Mouse (Mus musculus) heart, embryonic 13.5 days (tissue): ENCODE measurements at regions not wholly inside any gene's neighbourhood (a gene's known extent, or its start where the extent isn't known, plus 50 kb on each side); places are given as distances from the start of the nearest gene placed in this dataset.

Experiments used
- ATAC-seq: fragments of 200-750 bp; cut with Nextera tagmentation; 2 replicates; pipeline ENCODE4 v1.8.0; 2017; ENCODE audit warnings: moderate TSS enrichment; ENCODE audit not compliant: insufficient number of reproducible peaks, low FRiP score, low TSS enrichment; ENCODE audit errors: extremely low read depth
- H3K27ac ChIP-seq: fragments of 300-500 bp; sonication (generic); replicated peaks from 2 replicates; pipeline ENCODE4 v1.5.1; 2015; ENCODE audit warnings: moderate library complexity, mild to moderate bottlenecking, inconsistent platforms
- H3K27me3 ChIP-seq: fragments of 300-500 bp; sonication (generic); replicated peaks from 2 replicates; pipeline ENCODE4 v1.6.1; 2015; ENCODE audit warnings: mild to moderate bottlenecking, inconsistent platforms
- H3K36me3 ChIP-seq: fragments of 300-500 bp; sonication (generic); 2 replicates; pipeline ENCODE4 v1.6.1; 2015; ENCODE audit warnings: mild to moderate bottlenecking, inconsistent platforms
- H3K4me1 ChIP-seq: fragments of 300-500 bp; sonication (generic); 2 replicates; pipeline ENCODE4 v1.6.1; 2015; ENCODE audit warnings: inconsistent platforms
- H3K4me2 ChIP-seq: fragments of 300-500 bp; sonication (generic); 2 replicates; pipeline ENCODE4 v1.6.1; 2015; ENCODE audit warnings: inconsistent platforms, mild to moderate bottlenecking, moderate library complexity
- H3K4me3 ChIP-seq: fragments of 300-500 bp; sonication (generic); 2 replicates; pipeline ENCODE4 v1.5.1; 2015; ENCODE audit warnings: moderate library complexity, mild to moderate bottlenecking, inconsistent platforms
- H3K9ac ChIP-seq: fragments of 300-500 bp; sonication (generic); 2 replicates; pipeline ENCODE4 v1.6.1; 2015; ENCODE audit warnings: inconsistent platforms, mild to moderate bottlenecking, moderate library complexity
- H3K9me3 ChIP-seq: fragments of 300-500 bp; sonication (generic); 2 replicates; pipeline ENCODE4 v1.6.1; 2016; ENCODE audit warnings: inconsistent platforms
- WGBS: fragments of 180-500 bp; shearing (Covaris S2); methylation state at CpG from one replicate; pipeline ENCODE4 v1.1.7; 2015; ENCODE audit warnings: mixed read lengths; 5-methylcytosine and 5-hydroxymethylcytosine counted together

DNA sequence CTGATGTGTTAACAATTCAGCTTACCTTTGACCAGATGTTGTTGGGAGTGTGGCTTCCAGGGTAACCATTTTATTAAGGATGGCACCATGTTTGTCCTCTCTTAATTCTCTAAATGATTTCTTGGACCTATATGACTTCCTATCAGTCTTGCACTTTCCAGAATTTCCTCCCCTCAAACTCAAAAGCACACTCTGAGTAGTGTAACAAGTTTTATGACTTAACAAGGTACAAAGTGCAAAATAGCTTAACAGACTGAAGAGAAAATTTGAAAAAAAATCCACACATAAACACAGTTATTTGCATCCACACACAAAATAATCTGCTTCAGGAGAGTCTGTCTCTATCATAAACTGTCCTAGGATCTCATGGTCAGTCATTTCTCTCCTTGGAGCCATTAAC, 251.0 kb upstream of the Kirrel3 start:
- Histone ChIP-seq H3K36me3 (no peaks in the 10 kb centered on the region), H3K4me3 (no peak overlapping the region)
- no peak for ATAC-seq

GRCm38 (mm10) chr9:34239531-34239930, 246.2 kb upstream of the Kirrel3 start:
- H3K27me3 ChIP-seq: no peaks in the 10 kb centered on the region
- H3K4me1 ChIP-seq: peaks cover 3% of the 10 kb centered on the region; the same call in 1 of the 2 replicates
- ATAC-seq: no peak
- no peak overlapping the region for H3K4me3 ChIP-seq
- H3K36me3 ChIP-seq: no peaks in the 10 kb centered on the region
- WGBS: 68% methylated on average over 2 of the region's 2 CpGs
- no peak overlapping the region for H3K9ac ChIP-seq
- H3K4me2 ChIP-seq: no peak overlapping the region
- no peak overlapping the region for H3K27ac ChIP-seq
- no peaks in the 10 kb centered on the region for H3K9me3 ChIP-seq

More for the DNA sequence above, 251.0 kb upstream of the Kirrel3 start:
- H3K27me3 ChIP-seq: no peaks in the 10 kb centered on the region
- no peak overlapping the region for H3K9ac ChIP-seq
- no peaks in the 10 kb centered on the region for H3K9me3 ChIP-seq
- no peak overlapping the region for H3K4me2 ChIP-seq
- H3K27ac ChIP-seq: no peak overlapping the region
- no peaks in the 10 kb centered on the region for H3K4me1 ChIP-seq

DNA sequence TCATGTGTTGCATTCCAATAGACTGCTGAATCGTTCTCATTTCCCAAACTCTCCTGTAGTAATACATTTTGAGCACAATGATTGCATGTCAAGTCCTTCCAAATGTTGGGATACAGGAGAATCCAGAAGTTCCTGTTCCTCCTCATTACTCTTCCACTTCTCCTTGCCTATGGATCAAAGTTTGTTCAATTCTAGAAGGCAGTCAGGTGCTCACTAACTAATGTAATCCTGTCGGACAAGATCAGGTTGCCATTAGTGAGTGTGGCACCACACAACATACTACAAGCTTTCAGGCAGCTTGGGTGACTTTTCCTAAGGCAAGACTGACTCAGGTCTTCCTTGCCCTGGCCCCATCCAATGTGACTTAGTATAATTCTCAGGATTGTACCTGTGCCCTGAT, 242.0 kb upstream of the Kirrel3 start:
- H3K36me3 ChIP-seq: no peaks in the 10 kb centered on the region
- no peaks in the 10 kb centered on the region for H3K27me3 ChIP-seq
- H3K9ac ChIP-seq: no peak overlapping the region
- H3K4me3 ChIP-seq: no peak overlapping the region
- no peak overlapping the region for H3K4me2 ChIP-seq
- H3K4me1 ChIP-seq: peaks cover 3% of the 10 kb centered on the region; the same call in 1 of the 2 replicates
- ATAC-seq: no peak
- WGBS: 65% methylated on average over 2 of the region's 2 CpGs
- H3K27ac ChIP-seq: no peak overlapping the region
- H3K9me3 ChIP-seq: no peaks in the 10 kb centered on the region

- Histone ChIP-seq H3K36me3 (no peaks in the 10 kb centered on the region), H3K27me3 (no peaks in the 10 kb centered on the region), H3K9ac (no peak overlapping the region), H3K9me3 (no peaks in the 10 kb centered on the region), H3K4me2 (no peak overlapping the region), H3K27ac (no peak overlapping the region), H3K4me3 (no peak overlapping the region), H3K4me1 (peaks cover 3% of the 10 kb centered on the region; the same call in 1 of the 2 replicates)
- ATAC-seq: no peak
- 60% methylated on average over 5 of the region's 5 CpGs for WGBS
These were observed 241.1 kb upstream of the Kirrel3 start for GRCm38 (mm10) chr9:34244576-34244975.

DNA sequence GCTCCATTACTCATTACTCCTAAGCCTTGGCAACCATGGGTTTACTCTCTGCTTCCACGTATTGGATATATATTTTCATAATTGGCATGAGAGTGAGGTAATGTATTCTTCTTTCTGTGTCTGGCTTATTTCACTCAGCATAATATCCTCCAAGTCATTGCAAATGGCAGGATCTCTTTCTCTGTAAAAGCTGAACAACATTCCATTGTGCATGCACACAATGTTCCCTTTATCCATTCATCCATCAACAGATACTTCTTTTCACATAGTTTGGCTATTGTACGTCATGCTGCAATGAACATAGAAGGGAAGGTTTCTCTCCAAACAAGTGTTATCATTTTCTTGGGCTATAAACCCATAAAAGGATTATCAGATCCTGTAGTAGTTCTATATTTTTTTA, 232.9 kb upstream of the Kirrel3 start:
- Histone ChIP-seq H3K36me3 (no peaks in the 10 kb centered on the region), H3K4me1 (no peaks in the 10 kb centered on the region), H3K9me3 (no peaks in the 10 kb centered on the region), H3K4me3 (no peak overlapping the region), H3K4me2 (no peak overlapping the region), H3K27ac (no peak overlapping the region), H3K9ac (no peak overlapping the region), H3K27me3 (no peaks in the 10 kb centered on the region)
- WGBS: 60% methylated on average over 2 of the region's 2 CpGs
- no peak for ATAC-seq

DNA sequence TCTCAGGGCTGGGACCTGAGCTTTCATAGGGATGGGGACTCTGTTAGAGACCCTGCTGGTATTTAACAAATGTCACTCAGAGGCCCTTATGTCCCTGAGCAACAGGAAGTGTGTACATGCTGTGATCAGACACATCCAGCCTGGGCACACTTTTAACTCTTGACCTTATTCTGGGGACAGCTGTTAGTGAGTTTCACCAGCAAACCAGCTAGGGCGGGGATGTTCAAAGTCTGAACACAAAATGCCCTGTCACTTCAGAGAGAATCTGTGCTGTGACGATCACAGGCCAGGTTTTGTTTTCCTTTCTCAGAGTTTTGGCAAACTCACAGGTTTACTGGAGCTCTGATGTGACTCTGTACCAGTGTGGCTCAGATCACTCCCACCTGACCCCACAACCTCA, 227.2 kb upstream of the Kirrel3 start:
- Histone ChIP-seq H3K36me3 (no peaks in the 10 kb centered on the region), H3K9ac (no peak overlapping the region), H3K9me3 (no peaks in the 10 kb centered on the region), H3K27ac (no peak overlapping the region), H3K4me3 (no peak overlapping the region), H3K27me3 (no peaks in the 10 kb centered on the region), H3K4me2 (no peak overlapping the region), H3K4me1 (no peaks in the 10 kb centered on the region)
- 47% methylated on average over 2 of the region's 2 CpGs for WGBS
- no peak for ATAC-seq

DNA sequence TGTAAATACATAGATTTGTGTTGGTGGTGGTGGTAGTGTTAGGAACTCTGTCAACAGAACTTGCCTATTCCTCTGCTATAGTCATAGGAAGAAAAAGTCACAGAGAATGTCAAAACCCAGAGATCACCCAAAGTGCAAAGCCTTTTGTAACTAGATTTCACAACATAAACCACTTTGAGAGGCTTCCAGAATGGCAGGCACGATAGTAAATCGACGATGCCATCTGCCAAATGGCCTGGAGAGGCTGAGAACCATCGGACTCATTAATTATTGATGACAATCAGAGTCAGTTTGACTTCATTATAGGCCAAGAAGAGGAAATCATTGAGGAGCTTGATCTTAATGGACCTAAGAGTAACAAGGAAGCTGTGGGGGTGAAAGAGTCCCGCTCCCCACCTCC, 207.6 kb upstream of the Kirrel3 start:
- WGBS: 78% methylated on average over 5 of the region's 5 CpGs
- H3K36me3 ChIP-seq: no peaks in the 10 kb centered on the region
- ATAC-seq: no peak

GRCm38 (mm10) chr9:34279386-34279785, 206.3 kb upstream of the Kirrel3 start:
- Histone ChIP-seq H3K4me1 (peaks cover 10% of the 10 kb centered on the region), H3K27ac (no peak overlapping the region), H3K9ac (no peak overlapping the region), H3K27me3 (no peaks in the 10 kb centered on the region), H3K9me3 (no peaks in the 10 kb centered on the region), H3K36me3 (no peaks in the 10 kb centered on the region), H3K4me2 (no peak overlapping the region), H3K4me3 (no peak overlapping the region)
- 76% methylated on average over 2 of the region's 2 CpGs for WGBS
- no peak for ATAC-seq

More for the DNA sequence above, 207.6 kb upstream of the Kirrel3 start:
- H3K9me3 ChIP-seq: no peaks in the 10 kb centered on the region
- H3K27me3 ChIP-seq: no peaks in the 10 kb centered on the region
- no peak overlapping the region for H3K9ac ChIP-seq
- no peak overlapping the region for H3K4me3 ChIP-seq
- H3K4me2 ChIP-seq: no peak overlapping the region
- peaks cover 10% of the 10 kb centered on the region for H3K4me1 ChIP-seq
- H3K27ac ChIP-seq: no peak overlapping the region

- Histone ChIP-seq H3K27me3 (no peaks in the 10 kb centered on the region), H3K9ac (no peak overlapping the region), H3K4me2 (no peak overlapping the region), H3K27ac (no peak overlapping the region), H3K9me3 (no peaks in the 10 kb centered on the region), H3K4me3 (no peak overlapping the region), H3K4me1 (peaks cover 10% of the 10 kb centered on the region), H3K36me3 (no peaks in the 10 kb centered on the region)
- 20% methylated on average over 2 of the region's 2 CpGs for WGBS
- ATAC-seq: no peak
These were observed 205.8 kb upstream of the Kirrel3 start for GRCm38 (mm10) chr9:34279906-34280305.

GRCm38 (mm10) chr9:34280311-34281208, 205.1 kb upstream of the Kirrel3 start:
- Histone ChIP-seq H3K36me3 (no peaks in the 10 kb centered on the region), H3K9ac (no peak overlapping the region), H3K27me3 (no peaks in the 10 kb centered on the region), H3K4me1 (peaks cover 10% of the 10 kb centered on the region), H3K9me3 (no peaks in the 10 kb centered on the region), H3K4me3 (no peak overlapping the region), H3K27ac (no peak overlapping the region), H3K4me2 (no peak overlapping the region)
- no peak for ATAC-seq
- WGBS: 76% methylated on average over 11 of the region's 11 CpGs

DNA sequence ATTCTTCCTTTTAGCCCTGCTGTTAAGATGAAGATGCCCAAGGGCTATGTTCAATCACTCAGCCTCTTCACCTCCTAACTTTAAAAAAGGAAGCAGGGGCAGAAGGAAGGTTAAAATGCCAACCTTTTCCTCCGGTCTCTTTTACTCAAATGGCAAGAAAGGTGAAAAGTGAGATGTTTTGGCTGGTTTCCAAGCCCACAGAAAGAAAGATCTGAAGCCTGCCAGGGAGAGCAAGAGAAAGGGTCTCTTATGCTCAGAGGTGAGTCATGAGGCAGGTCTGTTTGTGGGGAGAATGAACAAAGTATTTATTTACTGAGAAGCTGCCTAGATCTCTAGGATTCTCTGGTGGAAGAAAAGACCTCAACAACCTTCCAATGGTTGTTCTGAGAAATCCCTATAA, 162.1 kb upstream of the Kirrel3 start:
- Histone ChIP-seq H3K36me3 (no peaks in the 10 kb centered on the region), H3K27me3 (no peaks in the 10 kb centered on the region), H3K9ac (no peak overlapping the region), H3K4me1 (no peaks in the 10 kb centered on the region), H3K4me3 (no peak overlapping the region), H3K4me2 (no peak overlapping the region), H3K27ac (no peak overlapping the region), H3K9me3 (no peaks in the 10 kb centered on the region)
- ATAC-seq: no peak
- WGBS: 46% methylated on average over 1 of the region's 1 CpGs

- WGBS: 78% methylated on average over 1 of the region's 1 CpGs
- no peak for ATAC-seq
- no peak overlapping the region for H3K9ac ChIP-seq
- no peaks in the 10 kb centered on the region for H3K27me3 ChIP-seq
- no peak overlapping the region for H3K4me2 ChIP-seq
- H3K4me1 ChIP-seq: no peaks in the 10 kb centered on the region
- H3K36me3 ChIP-seq: no peaks in the 10 kb centered on the region
- no peaks in the 10 kb centered on the region for H3K9me3 ChIP-seq
- H3K4me3 ChIP-seq: no peak overlapping the region
- no peak overlapping the region for H3K27ac ChIP-seq
These were observed 157.0 kb upstream of the Kirrel3 start for GRCm38 (mm10) chr9:34328723-34329122.
